Mouse (Mus musculus): ENCODE data around the gene Polr2h.

DNA sequence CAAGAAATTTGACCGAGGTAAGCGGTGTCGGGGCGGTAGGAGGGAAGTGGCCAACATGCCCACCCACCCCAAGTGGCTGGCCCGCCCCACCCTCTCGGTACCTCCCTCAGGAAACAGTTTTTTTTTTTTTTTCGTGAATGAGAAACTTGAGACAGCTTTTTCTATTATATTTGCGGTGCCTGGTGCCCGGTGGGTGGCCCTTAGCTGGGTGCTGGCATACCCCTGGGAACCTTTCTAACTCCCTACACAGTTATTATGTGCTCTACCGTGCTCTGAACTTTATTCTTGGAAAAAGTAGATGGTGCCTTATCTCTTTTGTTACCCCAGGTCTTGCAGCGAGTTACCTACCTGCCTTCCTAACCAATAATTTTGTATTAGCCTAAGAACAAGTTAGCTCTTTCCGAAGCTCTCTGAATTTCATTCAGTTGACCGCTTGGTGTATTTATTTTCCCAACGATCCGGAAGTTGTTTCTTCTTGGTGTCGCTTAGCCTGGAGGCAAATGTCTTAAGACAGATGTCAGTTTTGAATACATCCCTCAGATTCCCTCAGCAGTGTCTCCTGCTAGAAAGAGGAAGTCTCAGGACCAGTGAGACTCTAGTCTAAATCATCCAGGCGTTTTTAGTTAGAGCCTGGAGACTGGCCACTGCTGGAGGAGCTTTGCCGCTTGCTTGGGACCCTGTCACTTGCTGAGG is 659 bp downstream of the Polr2h start:
- TF ChIP-seq CTCF (IDR thresholded peaks at IDR 0.05; ENCODE audit: control insufficient read depth, insufficient read depth, insufficient replicate concordance, low read depth, low read length) (no peak), POLR2A (IDR thresholded peaks at IDR 0.05; ENCODE audit: control insufficient read depth, low read depth, low read length) (no peak)

All from testis, adult 2 months (tissue).